Mouse (Mus musculus): ENCODE data around the gene Suclg2. TPM values are rescaled to one million over a fixed set of nuclear protein-coding genes. Genes with fewer than 3 reads are reported as not detected.

Gene Suclg2
- polyA plus RNA-seq, 1 experiment from 2014 or later, result 15.4 TPM

DNA sequence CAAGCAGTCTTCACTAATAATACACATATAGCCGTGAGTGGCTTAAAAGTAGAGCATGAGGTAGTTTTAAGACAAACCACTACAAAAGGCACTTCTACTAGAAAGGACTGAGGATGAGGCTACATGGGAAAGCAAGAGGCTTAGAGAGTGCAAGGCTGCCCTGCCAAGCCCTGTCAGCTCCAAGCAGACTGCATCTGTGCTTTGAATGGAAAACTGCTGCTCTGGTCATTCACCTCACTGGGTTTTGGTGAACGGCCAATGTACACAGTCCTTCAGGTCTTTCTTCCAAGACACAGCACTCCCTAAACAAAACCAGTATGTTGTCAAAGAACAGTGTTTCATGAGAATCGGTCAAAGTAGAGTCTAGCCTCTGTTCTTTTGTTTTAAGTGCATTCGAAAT, 124.4 kb downstream of the Suclg2 start:
- no peak overlapping the region for H3K9ac ChIP-seq (replicated peaks; ENCODE audit: low read depth, low read length)
- H3K36me3 ChIP-seq (ENCODE audit: control insufficient read depth, insufficient read depth), result no peaks in the 10 kb centered on the region
- WGBS, result 51% methylated on average over 4 of the region's 4 CpGs
- ATAC-seq, result peak; percentile 57
- H3K4me3 ChIP-seq (replicated peaks; ENCODE audit: low read length), result no peak overlapping the region
- H3K4me1 ChIP-seq (replicated peaks; ENCODE audit: control insufficient read depth, insufficient read depth, low read length), result peaks cover 4% of the 10 kb centered on the region
- no peaks in the 10 kb centered on the region for H3K27me3 ChIP-seq (replicated peaks; ENCODE audit: control insufficient read depth, insufficient read depth, low read length)
- no peaks in the 10 kb centered on the region for H3K9me3 ChIP-seq (ENCODE audit: control insufficient read depth, low read length)
- no peak overlapping the region for H3K27ac ChIP-seq (ENCODE audit: low read length)
- no peak overlapping the region for H3K4me2 ChIP-seq (ENCODE audit: low read length)

DNA sequence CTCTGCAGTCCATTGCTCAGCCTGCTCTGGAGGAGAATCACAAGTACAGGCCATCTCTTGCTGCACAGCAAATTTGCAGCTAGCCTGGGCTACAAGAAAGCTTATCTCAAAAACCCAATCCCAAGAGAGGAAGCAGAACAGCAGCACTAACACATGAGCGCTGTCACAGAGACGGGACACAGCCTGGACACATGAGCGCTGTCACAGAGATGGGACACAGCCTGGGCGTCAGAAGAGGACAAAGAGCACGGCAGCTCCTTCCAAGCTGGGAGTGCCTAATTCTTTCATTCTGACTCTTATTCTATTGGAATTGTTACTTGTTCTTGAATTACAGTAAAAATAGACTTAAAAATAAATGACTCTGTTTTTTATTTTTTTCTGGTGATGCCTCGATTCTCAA, 126.2 kb downstream of the Suclg2 start:
- Histone ChIP-seq H3K4me2 (ENCODE audit: low read length) (no peak overlapping the region), H3K27ac (ENCODE audit: low read length) (no peak overlapping the region), H3K9ac (replicated peaks; ENCODE audit: low read depth, low read length) (no peak overlapping the region), H3K4me1 (replicated peaks; ENCODE audit: control insufficient read depth, insufficient read depth, low read length) (peaks cover 4% of the 10 kb centered on the region), H3K9me3 (ENCODE audit: control insufficient read depth, low read length) (no peaks in the 10 kb centered on the region), H3K4me3 (replicated peaks; ENCODE audit: low read length) (no peak overlapping the region), H3K36me3 (ENCODE audit: control insufficient read depth, insufficient read depth) (no peaks in the 10 kb centered on the region), H3K27me3 (replicated peaks; ENCODE audit: control insufficient read depth, insufficient read depth, low read length) (no peaks in the 10 kb centered on the region)
- ATAC-seq, result no peak
- WGBS, result 91% methylated on average over 6 of the region's 6 CpGs

GRCm38 (mm10) chr6:95590463-95590862, 128.1 kb downstream of the Suclg2 start:
- H3K4me2 ChIP-seq (ENCODE audit: low read length), result no peak overlapping the region
- H3K9me3 ChIP-seq (ENCODE audit: control insufficient read depth, low read length), result no peaks in the 10 kb centered on the region
- no peak overlapping the region for H3K27ac ChIP-seq (ENCODE audit: low read length)
- no peaks in the 10 kb centered on the region for H3K36me3 ChIP-seq (ENCODE audit: control insufficient read depth, insufficient read depth)
- H3K9ac ChIP-seq (replicated peaks; ENCODE audit: low read depth, low read length), result no peak overlapping the region
- H3K27me3 ChIP-seq (replicated peaks; ENCODE audit: control insufficient read depth, insufficient read depth, low read length), result no peaks in the 10 kb centered on the region
- 27% methylated on average over 4 of the region's 4 CpGs for WGBS
- no peak overlapping the region for H3K4me3 ChIP-seq (replicated peaks; ENCODE audit: low read length)
- no peak for ATAC-seq
- H3K4me1 ChIP-seq (replicated peaks; ENCODE audit: control insufficient read depth, insufficient read depth, low read length), result peaks cover 7% of the 10 kb centered on the region

GRCm38 (mm10) chr6:95587108-95587796, 131.3 kb downstream of the Suclg2 start:
- no peak overlapping the region for H3K9ac ChIP-seq (replicated peaks; ENCODE audit: low read depth, low read length)
- H3K4me1 ChIP-seq (replicated peaks; ENCODE audit: control insufficient read depth, insufficient read depth, low read length), result peaks cover 7% of the 10 kb centered on the region
- ATAC-seq, result peak; percentile 78
- H3K4me2 ChIP-seq (ENCODE audit: low read length), result no peak overlapping the region
- H3K27me3 ChIP-seq (replicated peaks; ENCODE audit: control insufficient read depth, insufficient read depth, low read length), result no peaks in the 10 kb centered on the region
- H3K9me3 ChIP-seq (ENCODE audit: control insufficient read depth, low read length), result no peaks in the 10 kb centered on the region
- no peak overlapping the region for H3K4me3 ChIP-seq (replicated peaks; ENCODE audit: low read length)
- no peaks in the 10 kb centered on the region for H3K36me3 ChIP-seq (ENCODE audit: control insufficient read depth, insufficient read depth)
- H3K27ac ChIP-seq (ENCODE audit: low read length), result no peak overlapping the region
- WGBS, result 35% methylated on average over 6 of the region's 6 CpGs

- WGBS, result 95% methylated on average over 3 of the region's 3 CpGs
- H3K36me3 ChIP-seq (ENCODE audit: control insufficient read depth, insufficient read depth), result no peaks in the 10 kb centered on the region
- peaks cover 3% of the 10 kb centered on the region; the same call in 1 of the 2 replicates for H3K4me1 ChIP-seq (replicated peaks; ENCODE audit: control insufficient read depth, insufficient read depth, low read length)
- no peak overlapping the region for H3K9ac ChIP-seq (replicated peaks; ENCODE audit: low read depth, low read length)
- H3K4me3 ChIP-seq (replicated peaks; ENCODE audit: low read length), result no peak overlapping the region
- no peak for ATAC-seq
- no peaks in the 10 kb centered on the region for H3K9me3 ChIP-seq (ENCODE audit: control insufficient read depth, low read length)
- no peak overlapping the region for H3K4me2 ChIP-seq (ENCODE audit: low read length)
- H3K27ac ChIP-seq (ENCODE audit: low read length), result no peak overlapping the region
- H3K27me3 ChIP-seq (replicated peaks; ENCODE audit: control insufficient read depth, insufficient read depth, low read length), result 0 out of 2 replicates have a peak, but pooled peaks cover 1% of the 10 kb centered on the region
These were observed 136.7 kb downstream of the Suclg2 start for GRCm38 (mm10) chr6:95581893-95582292.

DNA sequence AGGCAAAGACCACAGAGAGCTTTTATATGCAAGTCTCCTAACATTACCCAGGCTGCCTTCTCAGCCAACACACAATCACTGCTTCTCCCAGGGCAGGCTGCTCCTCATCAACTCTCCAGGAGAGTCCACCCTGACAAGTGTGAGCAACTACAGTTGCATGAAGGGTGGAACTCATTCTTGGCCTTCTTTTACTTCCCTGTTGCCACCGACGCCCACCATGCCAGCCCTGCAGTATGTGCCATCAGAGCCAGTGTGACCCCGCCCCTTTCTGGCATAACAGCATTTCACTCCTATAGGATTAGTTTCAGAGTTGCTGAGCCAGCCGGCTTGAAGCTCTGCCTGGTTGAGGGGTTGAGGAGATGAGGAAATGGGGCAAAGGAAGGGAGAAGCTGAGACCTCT, 138.8 kb downstream of the Suclg2 start:
- ATAC-seq, result no peak
- WGBS, result 64% methylated on average over 4 of the region's 4 CpGs

DNA sequence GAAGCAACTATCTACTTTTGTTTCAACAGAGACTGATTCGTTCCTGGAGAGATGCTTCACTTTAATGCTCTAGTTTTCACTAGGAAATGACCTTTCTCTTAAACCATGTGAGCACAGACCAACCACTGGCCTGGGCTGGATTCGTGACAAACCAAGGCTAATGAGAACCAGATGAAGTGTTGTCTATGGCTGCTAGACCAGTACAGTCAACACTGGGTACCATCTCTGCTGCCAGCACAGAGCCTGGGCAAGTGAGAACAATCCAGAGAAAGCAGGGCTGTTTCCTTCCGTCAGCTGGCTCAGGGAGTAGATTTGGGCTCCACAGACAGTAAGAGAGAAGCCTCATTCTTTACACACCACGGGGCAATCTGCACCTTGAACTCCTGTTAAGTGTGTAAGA, 143.1 kb downstream of the Suclg2 start:
- no peak overlapping the region for H3K4me3 ChIP-seq (replicated peaks; ENCODE audit: low read length)
- H3K27me3 ChIP-seq (replicated peaks; ENCODE audit: control insufficient read depth, insufficient read depth, low read length), result peaks cover 3% of the 10 kb centered on the region; the same call in 1 of the 2 replicates
- H3K9ac ChIP-seq (replicated peaks; ENCODE audit: low read depth, low read length), result no peak overlapping the region
- H3K27ac ChIP-seq (ENCODE audit: low read length), result no peak overlapping the region
- WGBS, result 18% methylated on average over 4 of the region's 4 CpGs
- no peaks in the 10 kb centered on the region for H3K9me3 ChIP-seq (ENCODE audit: control insufficient read depth, low read length)
- no peaks in the 10 kb centered on the region for H3K36me3 ChIP-seq (ENCODE audit: control insufficient read depth, insufficient read depth)
- no peak overlapping the region for H3K4me2 ChIP-seq (ENCODE audit: low read length)
- peaks cover 18% of the 10 kb centered on the region for H3K4me1 ChIP-seq (replicated peaks; ENCODE audit: control insufficient read depth, insufficient read depth, low read length)
- ATAC-seq, result no peak

More for the DNA sequence above, 138.8 kb downstream of the Suclg2 start:
- H3K4me2 ChIP-seq (ENCODE audit: low read length), result no peak overlapping the region
- H3K9ac ChIP-seq (replicated peaks; ENCODE audit: low read depth, low read length), result no peak overlapping the region
- no peak overlapping the region for H3K27ac ChIP-seq (ENCODE audit: low read length)
- peaks cover 3% of the 10 kb centered on the region for H3K4me1 ChIP-seq (replicated peaks; ENCODE audit: control insufficient read depth, insufficient read depth, low read length)
- H3K4me3 ChIP-seq (replicated peaks; ENCODE audit: low read length), result no peak overlapping the region
- H3K9me3 ChIP-seq (ENCODE audit: control insufficient read depth, low read length), result no peaks in the 10 kb centered on the region
- H3K27me3 ChIP-seq (replicated peaks; ENCODE audit: control insufficient read depth, insufficient read depth, low read length), result 0 out of 2 replicates have a peak, but pooled peaks cover 3% of the 10 kb centered on the region
- no peaks in the 10 kb centered on the region for H3K36me3 ChIP-seq (ENCODE audit: control insufficient read depth, insufficient read depth)

DNA sequence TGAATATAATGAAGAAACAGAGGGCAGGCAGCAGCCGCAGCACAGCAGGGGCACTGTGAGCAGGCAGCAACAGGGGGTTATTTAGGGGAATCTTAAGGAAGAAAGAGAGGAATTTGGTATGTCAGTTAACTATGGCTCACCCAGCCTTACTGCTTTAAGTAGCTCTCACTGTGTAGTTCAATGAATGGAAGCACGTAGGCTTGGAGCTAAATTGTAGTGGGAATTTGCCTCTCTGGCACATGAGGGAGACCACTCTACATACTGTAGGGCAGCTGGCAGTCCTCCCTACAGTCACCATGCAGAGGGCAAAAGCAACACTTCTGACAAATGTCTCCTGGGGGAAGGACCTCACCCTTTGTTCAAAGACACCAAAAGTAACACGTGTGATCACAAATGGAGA, 143.7 kb downstream of the Suclg2 start:
- peaks cover 18% of the 10 kb centered on the region for H3K4me1 ChIP-seq (replicated peaks; ENCODE audit: control insufficient read depth, insufficient read depth, low read length)
- no peaks in the 10 kb centered on the region for H3K36me3 ChIP-seq (ENCODE audit: control insufficient read depth, insufficient read depth)
- no peak overlapping the region for H3K4me3 ChIP-seq (replicated peaks; ENCODE audit: low read length)
- H3K27ac ChIP-seq (ENCODE audit: low read length), result 0 out of 2 replicates have a peak overlapping the region, but pooled peaks have one; percentile 23
- H3K9ac ChIP-seq (replicated peaks; ENCODE audit: low read depth, low read length), result no peak overlapping the region
- peaks cover 3% of the 10 kb centered on the region; the same call in 1 of the 2 replicates for H3K27me3 ChIP-seq (replicated peaks; ENCODE audit: control insufficient read depth, insufficient read depth, low read length)
- ATAC-seq, result peak; percentile 57
- 8% methylated on average over 3 of the region's 3 CpGs for WGBS
- no peak overlapping the region for H3K4me2 ChIP-seq (ENCODE audit: low read length)
- no peaks in the 10 kb centered on the region for H3K9me3 ChIP-seq (ENCODE audit: control insufficient read depth, low read length)

DNA sequence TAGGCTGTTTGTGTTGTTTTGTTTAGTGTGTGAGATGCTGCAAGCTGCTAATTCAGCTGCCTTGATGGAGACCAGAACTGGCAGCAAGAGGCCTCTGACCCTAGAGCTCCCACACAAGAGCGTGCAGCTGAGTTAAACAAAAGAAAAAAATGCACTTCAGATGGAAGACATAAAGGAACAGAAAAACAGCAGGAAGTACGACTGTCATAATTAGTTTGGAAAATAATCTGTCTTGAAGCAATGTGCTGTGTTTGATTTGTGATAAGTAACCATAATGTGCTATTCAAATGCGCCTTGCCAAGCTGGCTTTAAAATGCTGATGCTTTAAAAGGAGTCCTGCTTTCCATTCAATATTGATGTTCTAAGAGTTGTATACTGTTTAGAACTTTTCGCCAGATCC, 144.2 kb downstream of the Suclg2 start:
- peaks cover 18% of the 10 kb centered on the region for H3K4me1 ChIP-seq (replicated peaks; ENCODE audit: control insufficient read depth, insufficient read depth, low read length)
- peak; percentile 43; the same call in 1 of the 2 replicates for ATAC-seq
- 14% methylated on average over 4 of the region's 4 CpGs for WGBS
- no peaks in the 10 kb centered on the region for H3K9me3 ChIP-seq (ENCODE audit: control insufficient read depth, low read length)
- H3K4me2 ChIP-seq (ENCODE audit: low read length), result no peak overlapping the region
- peak overlapping the region; percentile 44; the same call in 1 of the 2 replicates for H3K27ac ChIP-seq (ENCODE audit: low read length)
- peaks cover 3% of the 10 kb centered on the region; the same call in 1 of the 2 replicates for H3K27me3 ChIP-seq (replicated peaks; ENCODE audit: control insufficient read depth, insufficient read depth, low read length)
- H3K36me3 ChIP-seq (ENCODE audit: control insufficient read depth, insufficient read depth), result no peaks in the 10 kb centered on the region
- no peak overlapping the region for H3K9ac ChIP-seq (replicated peaks; ENCODE audit: low read depth, low read length)
- no peak overlapping the region for H3K4me3 ChIP-seq (replicated peaks; ENCODE audit: low read length)

Measured in forebrain, embryonic 16.5 days (tissue).